Mouse (Mus musculus) forebrain, embryonic 12.5 days (tissue): ENCODE results near the gene Erc2. TPM values are rescaled to one million over a fixed set of nuclear protein-coding genes. Genes with fewer than 3 reads are reported as not detected.

Source experiments
- ATAC-seq: fragments of 200-750 bp; cut with Nextera tagmentation; 2 replicates; pipeline ENCODE4 v1.8.0; 2017; ENCODE audit warnings: moderate TSS enrichment; ENCODE audit not compliant: low FRiP score
- H3K27ac ChIP-seq: fragments of 300-500 bp; sonication (generic); 2 replicates; pipeline ENCODE4 v1.5.1; 2016; ENCODE audit warnings: mild to moderate bottlenecking
- H3K27me3 ChIP-seq: fragments of 300-500 bp; sonication (generic); 2 replicates; pipeline ENCODE4 v1.6.1; 2016; ENCODE audit warnings: mild to moderate bottlenecking
- H3K36me3 ChIP-seq: fragments of 300-500 bp; sonication (generic); replicated peaks from 2 replicates; pipeline ENCODE4 v1.6.1; 2016; ENCODE audit warnings: mild to moderate bottlenecking
- H3K4me1 ChIP-seq: fragments of 300-500 bp; sonication (generic); 2 replicates; pipeline ENCODE4 v1.6.1; 2016
- H3K4me2 ChIP-seq: fragments of 300-500 bp; sonication (generic); 2 replicates; pipeline ENCODE4 v1.6.1; 2016; ENCODE audit warnings: mild to moderate bottlenecking, moderate library complexity
- H3K4me3 ChIP-seq: fragments of 300-500 bp; sonication (generic); replicated peaks from 2 replicates; pipeline ENCODE4 v1.5.1; 2016; ENCODE audit warnings: mild to moderate bottlenecking
- H3K9ac ChIP-seq: fragments of 300-500 bp; sonication (generic); 2 replicates; pipeline ENCODE4 v1.6.1; 2016; ENCODE audit warnings: mild to moderate bottlenecking
- H3K9me3 ChIP-seq: fragments of 300-500 bp; sonication (generic); 2 replicates; pipeline ENCODE4 v1.6.1; 2016
- WGBS: fragments of 180-500 bp; shearing (Covaris S2); methylation state at CpG from one replicate; pipeline ENCODE4 v1.1.7; 2016; 5-methylcytosine and 5-hydroxymethylcytosine counted together
- polyA plus RNA-seq: library from polyadenylated mRNA; unstranded; fragments of >200 nt; fragmentation: Nextera tagmentation; extraction: Ambion mirVana; gene quantifications from 2 replicates; pipeline ENCODE4 v1.2.1, GENCODE M21; 2016

The Erc2 gene
- polyA plus RNA-seq, 1 experiment from 2014 or later: 31.7 TPM

- H3K27me3 ChIP-seq: no peaks in the 10 kb centered on the region
- peaks cover 14% of the 10 kb centered on the region for H3K4me1 ChIP-seq
- no peak overlapping the region for H3K9ac ChIP-seq
- no peak overlapping the region for H3K4me3 ChIP-seq
- 56% methylated on average over 5 of the region's 5 CpGs for whole genome bisulfite sequencing
- H3K36me3 ChIP-seq: no peaks in the 10 kb centered on the region
- no peak overlapping the region for H3K27ac ChIP-seq
- no peak for ATAC-seq
- no peaks in the 10 kb centered on the region for H3K9me3 ChIP-seq
- H3K4me2 ChIP-seq: no peak overlapping the region
Observed at GRCm38 (mm10) chr14:27629369-27630012, 7.3 kb downstream of the Erc2 start.

GRCm38 (mm10) chr14:27630973-27631640 is 8.9 kb downstream of the Erc2 start:
- H3K27me3 ChIP-seq: no peaks in the 10 kb centered on the region
- ATAC-seq: no peak
- 76% methylated on average over 9 of the region's 9 CpGs for whole genome bisulfite sequencing

GRCm38 (mm10) chr14:27634761-27635160 is 12.5 kb downstream of the Erc2 start:
- Histone ChIP-seq H3K36me3 (no peaks in the 10 kb centered on the region), H3K9me3 (no peaks in the 10 kb centered on the region), H3K4me1 (peaks cover 7% of the 10 kb centered on the region), H3K27me3 (no peaks in the 10 kb centered on the region), H3K9ac (no peak overlapping the region), H3K4me3 (no peak overlapping the region), H3K27ac (no peak overlapping the region), H3K4me2 (no peak overlapping the region)
- no peak for ATAC-seq
- 84% methylated on average over 6 of the region's 6 CpGs for WGBS

More at GRCm38 (mm10) chr14:27630973-27631640, 8.9 kb downstream of the Erc2 start:
- Histone ChIP-seq H3K36me3 (no peaks in the 10 kb centered on the region), H3K9ac (no peak overlapping the region), H3K4me2 (no peak overlapping the region), H3K4me3 (no peak overlapping the region), H3K4me1 (peaks cover 14% of the 10 kb centered on the region), H3K9me3 (no peaks in the 10 kb centered on the region), H3K27ac (no peak overlapping the region)

- Histone ChIP-seq H3K36me3 (no peaks in the 10 kb centered on the region), H3K9me3 (no peaks in the 10 kb centered on the region), H3K4me1 (no peaks in the 10 kb centered on the region), H3K4me3 (no peak overlapping the region), H3K4me2 (no peak overlapping the region), H3K9ac (no peak overlapping the region), H3K27me3 (no peaks in the 10 kb centered on the region), H3K27ac (no peak overlapping the region)
- no peak for ATAC-seq
- 90% methylated on average over 2 of the region's 2 CpGs for WGBS
Observed at GRCm38 (mm10) chr14:27636556-27636955, 14.3 kb downstream of the Erc2 start.

GRCm38 (mm10) chr14:27641382-27641781 is 19.2 kb downstream of the Erc2 start:
- no peaks in the 10 kb centered on the region for H3K4me1 ChIP-seq
- H3K9ac ChIP-seq: no peak overlapping the region
- no peak overlapping the region for H3K4me2 ChIP-seq
- no peaks in the 10 kb centered on the region for H3K36me3 ChIP-seq
- WGBS: 88% methylated on average over 3 of the region's 3 CpGs
- no peaks in the 10 kb centered on the region for H3K9me3 ChIP-seq
- H3K27ac ChIP-seq: no peak overlapping the region
- no peak overlapping the region for H3K4me3 ChIP-seq
- H3K27me3 ChIP-seq: no peaks in the 10 kb centered on the region
- no peak for ATAC-seq

GRCm38 (mm10) chr14:27642981-27643380 is 20.8 kb downstream of the Erc2 start:
- Histone ChIP-seq H3K36me3 (no peaks in the 10 kb centered on the region), H3K9ac (no peak overlapping the region), H3K4me1 (no peaks in the 10 kb centered on the region), H3K4me2 (no peak overlapping the region), H3K9me3 (no peaks in the 10 kb centered on the region), H3K4me3 (no peak overlapping the region), H3K27ac (no peak overlapping the region), H3K27me3 (no peaks in the 10 kb centered on the region)
- no peak for ATAC-seq
- 68% methylated on average over 2 of the region's 2 CpGs for WGBS

- no peak overlapping the region for H3K4me3 ChIP-seq
- no peak overlapping the region for H3K4me2 ChIP-seq
- H3K9me3 ChIP-seq: no peaks in the 10 kb centered on the region
- H3K27me3 ChIP-seq: no peaks in the 10 kb centered on the region
- H3K27ac ChIP-seq: no peak overlapping the region
- no peak for ATAC-seq
- no peak overlapping the region for H3K9ac ChIP-seq
- no peaks in the 10 kb centered on the region for H3K4me1 ChIP-seq
- H3K36me3 ChIP-seq: peaks cover 9% of the 10 kb centered on the region
- 73% methylated on average over 11 of the region's 11 CpGs for WGBS
Observed at GRCm38 (mm10) chr14:27654670-27655069, 32.4 kb downstream of the Erc2 start.

GRCm38 (mm10) chr14:27658616-27659015 is 36.4 kb downstream of the Erc2 start:
- WGBS: 95% methylated on average over 3 of the region's 3 CpGs
- Histone ChIP-seq H3K36me3 (no peaks in the 10 kb centered on the region; the same call in 1 of the 2 replicates), H3K9ac (no peak overlapping the region), H3K9me3 (no peaks in the 10 kb centered on the region), H3K4me3 (no peak overlapping the region), H3K4me2 (no peak overlapping the region), H3K4me1 (no peaks in the 10 kb centered on the region), H3K27me3 (no peaks in the 10 kb centered on the region), H3K27ac (no peak overlapping the region)
- ATAC-seq: no peak

GRCm38 (mm10) chr14:27661466-27661865 is 39.2 kb downstream of the Erc2 start:
- H3K4me1 ChIP-seq: no peaks in the 10 kb centered on the region
- no peak overlapping the region for H3K4me2 ChIP-seq
- no peak overlapping the region for H3K9ac ChIP-seq
- 77% methylated on average over 4 of the region's 4 CpGs for WGBS
- H3K4me3 ChIP-seq: no peak overlapping the region
- no peaks in the 10 kb centered on the region; the same call in 1 of the 2 replicates for H3K36me3 ChIP-seq
- no peak for ATAC-seq
- no peak overlapping the region for H3K27ac ChIP-seq
- H3K27me3 ChIP-seq: no peaks in the 10 kb centered on the region
- no peaks in the 10 kb centered on the region for H3K9me3 ChIP-seq

GRCm38 (mm10) chr14:27662251-27662650 is 40.0 kb downstream of the Erc2 start:
- Histone ChIP-seq H3K4me1 (no peaks in the 10 kb centered on the region), H3K4me2 (no peak overlapping the region), H3K27ac (no peak overlapping the region), H3K9ac (no peak overlapping the region), H3K27me3 (no peaks in the 10 kb centered on the region), H3K9me3 (no peaks in the 10 kb centered on the region), H3K36me3 (no peaks in the 10 kb centered on the region; the same call in 1 of the 2 replicates), H3K4me3 (no peak overlapping the region)
- no peak for ATAC-seq

- 90% methylated on average over 11 of the region's 11 CpGs for WGBS
- no peaks in the 10 kb centered on the region; the same call in 1 of the 2 replicates for H3K36me3 ChIP-seq
- H3K4me3 ChIP-seq: no peak overlapping the region
- no peaks in the 10 kb centered on the region for H3K27me3 ChIP-seq
- no peak overlapping the region for H3K9ac ChIP-seq
- H3K9me3 ChIP-seq: no peaks in the 10 kb centered on the region
- H3K4me1 ChIP-seq: no peaks in the 10 kb centered on the region
- H3K27ac ChIP-seq: no peak overlapping the region
- H3K4me2 ChIP-seq: no peak overlapping the region
- ATAC-seq: no peak
Observed at GRCm38 (mm10) chr14:27667016-27667852, 45.0 kb downstream of the Erc2 start.

- Histone ChIP-seq H3K9me3 (no peaks in the 10 kb centered on the region), H3K4me1 (no peaks in the 10 kb centered on the region), H3K27ac (no peak overlapping the region), H3K4me3 (no peak overlapping the region), H3K27me3 (no peaks in the 10 kb centered on the region), H3K9ac (no peak overlapping the region), H3K4me2 (no peak overlapping the region), H3K36me3 (no peaks in the 10 kb centered on the region; the same call in 1 of the 2 replicates)
- ATAC-seq: no peak
- WGBS: 91% methylated on average over 6 of the region's 6 CpGs
Observed at GRCm38 (mm10) chr14:27668151-27668550, 45.9 kb downstream of the Erc2 start.
